Mouse (Mus musculus): Measurements from ENCODE around the gene Aoc3. TPM values are rescaled to one million over a fixed set of nuclear protein-coding genes. Genes with fewer than 3 reads are reported as not detected.

Gene Aoc3
- total and polyA plus RNA-seq, 2 experiments from 2014 or later, result 0.08 to 0.43 TPM

- Histone ChIP-seq H3K4me1 (ENCODE audit: insufficient read depth) (0 out of 2 replicates have a peak, but pooled peaks cover 13% of the 10 kb centered on the region), H3K27ac (ENCODE audit: low read depth, low read length) (no peak overlapping the region), H3K36me3 (ENCODE audit: insufficient read depth) (peaks cover 11% of the 10 kb centered on the region), H3K27me3 (ENCODE audit: insufficient read depth, low read length) (no peaks in the 10 kb centered on the region), H3K4me2 (ENCODE audit: low read depth) (peak overlapping the region; percentile 96), H3K9me3 (ENCODE audit: low read length) (no peaks in the 10 kb centered on the region), H3K9ac (no peak overlapping the region; the same call in 1 of the 2 replicates), H3K4me3 (ENCODE audit: low read depth, low read length) (peak overlapping the region; percentile 90)
- TF ChIP-seq CTCF (IDR thresholded peaks at IDR 0.05; ENCODE audit: low read depth), result 0 out of 2 replicates have a peak, but pooled peaks have one; percentile 15
- DNase-seq (no peak), ATAC-seq (no peak)
- WGBS, result 72% methylated on average over 7 of the region's 7 CpGs
Observed at GRCm38 (mm10) chr11:101300881-101301280, 29.5 kb upstream of the Aoc3 start.

- H3K27ac ChIP-seq (ENCODE audit: low read depth, low read length), result peak overlapping the region; percentile 69
- DNase-seq, result no peak
- no peak for ATAC-seq
- peaks cover 11% of the 10 kb centered on the region for H3K36me3 ChIP-seq (ENCODE audit: insufficient read depth)
- peak overlapping the region; percentile 90 for H3K4me3 ChIP-seq (ENCODE audit: low read depth, low read length)
- no peaks in the 10 kb centered on the region for H3K9me3 ChIP-seq (ENCODE audit: low read length)
- no peaks in the 10 kb centered on the region for H3K27me3 ChIP-seq (ENCODE audit: insufficient read depth, low read length)
- TF ChIP-seq CTCF (IDR thresholded peaks at IDR 0.05; ENCODE audit: low read depth), result no peak
- H3K9ac ChIP-seq, result peak overlapping the region; percentile 79
- peak overlapping the region; percentile 96 for H3K4me2 ChIP-seq (ENCODE audit: low read depth)
- H3K4me1 ChIP-seq (ENCODE audit: insufficient read depth), result 0 out of 2 replicates have a peak, but pooled peaks cover 13% of the 10 kb centered on the region
- 14% methylated on average over 26 of the region's 26 CpGs for WGBS
Observed at GRCm38 (mm10) chr11:101301299-101302003, 29.0 kb upstream of the Aoc3 start.

DNA sequence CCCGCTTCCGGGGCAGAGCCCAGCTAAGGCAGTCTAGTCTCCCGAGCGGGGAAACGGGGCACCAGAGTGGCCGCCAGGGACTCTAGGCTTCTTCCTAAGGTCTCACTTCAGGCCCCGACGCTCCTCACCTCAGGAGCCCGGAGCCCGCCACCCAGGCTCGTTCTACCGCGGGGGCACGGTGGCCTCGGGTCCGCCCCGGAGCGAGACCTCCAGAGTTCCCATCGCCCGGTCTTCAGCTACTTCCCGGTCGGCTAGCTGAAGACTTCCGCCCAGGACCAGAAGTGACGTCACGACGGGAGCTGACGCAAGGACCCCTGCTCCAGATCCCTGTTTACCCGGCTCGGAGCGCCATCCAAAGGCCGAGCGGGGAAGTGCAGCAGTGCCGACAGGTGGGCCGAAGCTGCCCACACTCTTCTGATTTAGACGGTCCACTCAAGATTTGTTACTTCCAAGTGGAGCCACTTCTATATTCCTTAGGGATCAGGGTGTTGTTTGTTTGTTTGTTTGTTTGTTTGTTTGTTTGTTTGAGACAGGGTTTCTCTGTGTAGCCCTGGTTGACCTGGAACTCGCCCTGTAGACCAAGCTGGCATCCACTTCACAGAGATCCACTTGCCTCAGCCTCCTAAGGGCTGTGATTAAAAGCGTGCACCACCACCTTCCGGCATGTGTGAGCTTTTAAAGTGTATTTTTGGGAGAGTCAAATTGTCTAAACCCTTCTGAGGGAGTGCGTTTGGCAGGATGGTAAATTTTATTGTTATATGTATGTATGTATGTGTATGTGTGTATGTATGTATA is 28.2 kb upstream of the Aoc3 start, which contains the start of gene Becn1:
Gene Becn1, minus strand, starts transcription at position 283 of the 795 bp plus-strand sequence.
- ATAC-seq (peak; percentile 99), DNase-seq (peak; percentile 95)
- Histone ChIP-seq H3K4me3 (ENCODE audit: low read depth, low read length) (peak within 1 kb of the TSS; percentile 90), H3K9ac (peak within 1 kb of the TSS; percentile 79), H3K27me3 (ENCODE audit: insufficient read depth, low read length) (no peaks in the 10 kb centered on the region), H3K36me3 (ENCODE audit: insufficient read depth) (peaks cover 11% of the 10 kb centered on the region), H3K9me3 (ENCODE audit: low read length) (no peaks in the 10 kb centered on the region), H3K4me2 (ENCODE audit: low read depth) (peak within 1 kb of the TSS; percentile 96), H3K4me1 (ENCODE audit: insufficient read depth) (0 out of 2 replicates have a peak, but pooled peaks cover 13% of the 10 kb centered on the region), H3K27ac (ENCODE audit: low read depth, low read length) (peak within 1 kb of the TSS; percentile 69)
- peak; percentile 97 for TF ChIP-seq CTCF (IDR thresholded peaks at IDR 0.05; ENCODE audit: low read depth)
- WGBS, result 9% methylated on average over 39 of the region's 39 CpGs

DNA sequence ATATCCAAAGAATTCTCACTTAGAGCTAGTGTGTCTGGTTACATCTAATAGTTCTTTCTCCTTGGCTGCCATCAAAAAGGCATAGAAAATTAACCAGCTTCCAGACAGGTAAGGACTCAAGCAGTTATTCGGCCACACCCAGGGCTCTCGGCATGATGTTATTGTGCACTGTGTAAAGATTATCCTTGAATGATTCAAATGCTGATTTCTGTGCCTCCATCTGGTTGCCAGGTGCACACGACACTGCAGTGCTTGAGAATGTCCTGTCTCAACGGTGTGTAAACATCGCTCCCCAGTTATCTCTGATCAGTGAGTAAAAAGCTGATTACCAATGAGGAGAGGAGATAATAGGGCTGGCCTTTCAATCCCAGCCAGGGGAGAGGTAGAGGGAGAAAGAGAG is 22.7 kb upstream of the Aoc3 start:
- no peaks in the 10 kb centered on the region for H3K4me1 ChIP-seq (ENCODE audit: insufficient read depth)
- H3K4me2 ChIP-seq (ENCODE audit: low read depth), result no peak overlapping the region

DNA sequence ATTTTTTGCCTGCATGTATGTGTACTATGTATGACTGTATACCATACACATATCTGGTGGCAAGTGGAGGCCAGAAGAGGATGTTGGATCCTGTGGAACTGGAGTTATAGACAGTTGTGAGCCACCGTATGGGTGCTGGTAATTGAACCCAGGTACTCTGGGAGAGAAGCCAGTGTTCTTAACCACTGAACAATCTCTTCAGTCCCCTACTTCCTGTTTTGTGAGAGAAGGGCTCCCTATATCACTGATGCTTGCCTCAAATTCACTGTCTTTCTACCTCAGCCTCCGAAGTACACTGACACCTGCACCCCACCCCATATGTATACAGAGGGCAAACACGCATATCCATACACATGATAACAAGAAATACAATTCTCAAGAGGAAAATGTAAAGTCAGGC is 19.3 kb upstream of the Aoc3 start:
- Histone ChIP-seq H3K9me3 (ENCODE audit: low read length) (no peaks in the 10 kb centered on the region), H3K9ac (no peak overlapping the region), H3K4me2 (ENCODE audit: low read depth) (no peak overlapping the region), H3K4me3 (ENCODE audit: low read depth, low read length) (no peak overlapping the region), H3K27me3 (ENCODE audit: insufficient read depth, low read length) (no peaks in the 10 kb centered on the region), H3K36me3 (ENCODE audit: insufficient read depth) (no peaks in the 10 kb centered on the region), H3K4me1 (ENCODE audit: insufficient read depth) (no peaks in the 10 kb centered on the region), H3K27ac (ENCODE audit: low read depth, low read length) (no peak overlapping the region)
- no peak for TF ChIP-seq CTCF (IDR thresholded peaks at IDR 0.05; ENCODE audit: low read depth)
- ATAC-seq (no peak), DNase-seq (no peak)
- WGBS, result 91% methylated on average over 3 of the region's 3 CpGs

More for the DNA sequence above, 22.7 kb upstream of the Aoc3 start:
- no peaks in the 10 kb centered on the region for H3K9me3 ChIP-seq (ENCODE audit: low read length)
- WGBS, result 45% methylated on average over 5 of the region's 5 CpGs
- H3K36me3 ChIP-seq (ENCODE audit: insufficient read depth), result no peaks in the 10 kb centered on the region
- TF ChIP-seq CTCF (IDR thresholded peaks at IDR 0.05; ENCODE audit: low read depth), result no peak
- no peak overlapping the region for H3K4me3 ChIP-seq (ENCODE audit: low read depth, low read length)
- no peak overlapping the region for H3K27ac ChIP-seq (ENCODE audit: low read depth, low read length)
- ATAC-seq, result no peak
- DNase-seq, result no peak
- H3K27me3 ChIP-seq (ENCODE audit: insufficient read depth, low read length), result no peaks in the 10 kb centered on the region
- no peak overlapping the region for H3K9ac ChIP-seq

DNA sequence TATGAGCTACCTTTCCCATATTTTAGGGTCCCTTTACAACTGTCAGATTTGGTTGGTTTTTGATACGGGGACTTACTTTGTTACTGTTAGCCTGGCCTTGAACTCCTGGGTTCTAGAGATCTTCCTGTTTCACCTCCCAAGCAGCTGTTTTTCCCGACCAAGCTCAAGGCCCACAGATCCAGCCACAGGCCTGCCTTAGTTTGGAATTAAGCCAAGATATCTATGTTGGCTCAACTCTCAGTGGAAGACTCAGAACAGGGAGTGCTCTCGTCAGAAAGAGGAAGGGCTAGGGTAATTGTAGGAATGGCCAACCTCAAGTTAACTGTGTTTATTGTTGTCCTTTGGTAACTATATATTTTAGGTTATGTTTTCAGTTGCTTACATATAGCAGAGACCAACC is 18.3 kb upstream of the Aoc3 start:
- H3K4me1 ChIP-seq (ENCODE audit: insufficient read depth), result peaks cover 5% of the 10 kb centered on the region; the same call in 1 of the 2 replicates
- H3K36me3 ChIP-seq (ENCODE audit: insufficient read depth), result no peaks in the 10 kb centered on the region
- TF ChIP-seq CTCF (IDR thresholded peaks at IDR 0.05; ENCODE audit: low read depth), result no peak
- H3K4me3 ChIP-seq (ENCODE audit: low read depth, low read length), result no peak overlapping the region
- H3K4me2 ChIP-seq (ENCODE audit: low read depth), result no peak overlapping the region
- no peaks in the 10 kb centered on the region for H3K27me3 ChIP-seq (ENCODE audit: insufficient read depth, low read length)
- H3K9ac ChIP-seq, result no peak overlapping the region
- H3K27ac ChIP-seq (ENCODE audit: low read depth, low read length), result no peak overlapping the region
- 71% methylated on average over 3 of the region's 3 CpGs for WGBS
- no peaks in the 10 kb centered on the region for H3K9me3 ChIP-seq (ENCODE audit: low read length)
- no peak for DNase-seq
- no peak for ATAC-seq

DNA sequence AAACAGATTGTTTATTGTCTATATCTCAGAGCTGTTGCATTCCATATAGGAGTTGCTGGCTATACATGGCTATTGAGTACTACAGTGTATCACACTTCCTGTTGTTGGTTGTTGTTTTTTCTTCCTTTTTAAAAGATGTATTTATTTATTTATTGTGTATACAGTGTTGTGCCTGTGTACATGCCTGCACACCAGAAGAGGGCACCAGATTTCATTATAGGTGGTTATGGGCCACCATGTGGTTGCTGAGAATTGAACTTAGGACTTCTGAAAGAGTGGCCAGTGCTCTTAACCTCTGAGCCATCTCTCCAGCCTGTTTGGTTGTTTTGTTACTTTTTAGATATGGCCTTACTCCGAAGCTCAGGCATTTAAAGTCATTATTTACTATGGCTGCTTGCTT is 15.8 kb upstream of the Aoc3 start:
- Histone ChIP-seq H3K4me3 (ENCODE audit: low read depth, low read length) (no peak overlapping the region), H3K27ac (ENCODE audit: low read depth, low read length) (no peak overlapping the region), H3K27me3 (ENCODE audit: insufficient read depth, low read length) (no peaks in the 10 kb centered on the region), H3K9ac (no peak overlapping the region), H3K36me3 (ENCODE audit: insufficient read depth) (peaks cover 9% of the 10 kb centered on the region), H3K4me1 (ENCODE audit: insufficient read depth) (peaks cover 6% of the 10 kb centered on the region; the same call in 1 of the 2 replicates), H3K4me2 (ENCODE audit: low read depth) (no peak overlapping the region), H3K9me3 (ENCODE audit: low read length) (no peaks in the 10 kb centered on the region)
- ATAC-seq (no peak), DNase-seq (no peak)
- no peak for TF ChIP-seq CTCF (IDR thresholded peaks at IDR 0.05; ENCODE audit: low read depth)
- 100% methylated on average over 1 of the region's 1 CpGs for WGBS

Data from forebrain, postnatal 0 days (tissue).